Mouse (Mus musculus): ENCODE measurements around the gene Palm2.
"Not testable (repeated sequence)": the region's sequence is repeated elsewhere in the genome, so short reads cannot be mapped to it uniquely, and the experiment has no call there.

The Palm2 gene

GRCm38 (mm10) chr4:57433941-57434704, at the start of gene Palm2:
Gene Palm2, plus strand, starts transcription at chr4:57434247.
- DNase-seq: peak; percentile 75

- peak; percentile 55 for DNase-seq
These were observed 49.7 kb upstream of the Palm2 start for GRCm38 (mm10) chr4:57384355-57384754.

- no peak for DNase-seq
These were observed 42.9 kb upstream of the Palm2 start for GRCm38 (mm10) chr4:57391103-57391502.

- no peak for DNase-seq
These were observed 37.6 kb upstream of the Palm2 start for GRCm38 (mm10) chr4:57396414-57396813.

GRCm38 (mm10) chr4:57412385-57412784, 21.7 kb upstream of the Palm2 start:
- DNase-seq: not testable (repeated sequence)

- DNase-seq: no peak
These were observed 21.0 kb upstream of the Palm2 start for GRCm38 (mm10) chr4:57413016-57413415.

GRCm38 (mm10) chr4:57413670-57414069, 20.4 kb upstream of the Palm2 start:
- not testable (repeated sequence) for DNase-seq

GRCm38 (mm10) chr4:57424011-57424410, 10.0 kb upstream of the Palm2 start:
- DNase-seq: no peak

- DNase-seq: no peak
These were observed 5.7 kb upstream of the Palm2 start for GRCm38 (mm10) chr4:57428317-57428716.

GRCm38 (mm10) chr4:57434705-57435360, 786 bp downstream of the Palm2 start:
- no peak for DNase-seq

GRCm38 (mm10) chr4:57436286-57436685, 2.2 kb downstream of the Palm2 start:
- no peak for DNase-seq

- no peak for DNase-seq
These were observed 12.0 kb downstream of the Palm2 start for GRCm38 (mm10) chr4:57446082-57446481.

GRCm38 (mm10) chr4:57446854-57447444, 12.9 kb downstream of the Palm2 start:
- no peak for DNase-seq

GRCm38 (mm10) chr4:57451896-57452295, 17.8 kb downstream of the Palm2 start:
- peak; percentile 68 for DNase-seq

GRCm38 (mm10) chr4:57452661-57453060, 18.6 kb downstream of the Palm2 start:
- no peak for DNase-seq

GRCm38 (mm10) chr4:57462378-57462777, 28.3 kb downstream of the Palm2 start:
- peak; percentile 59 for DNase-seq

- no peak for DNase-seq
These were observed 48.4 kb downstream of the Palm2 start for GRCm38 (mm10) chr4:57482435-57482834.

GRCm38 (mm10) chr4:57486392-57486791, 52.3 kb downstream of the Palm2 start:
- no peak for DNase-seq

- no peak for DNase-seq
These were observed 55.8 kb downstream of the Palm2 start for GRCm38 (mm10) chr4:57489887-57490286.

- DNase-seq: no peak
These were observed 70.7 kb downstream of the Palm2 start for GRCm38 (mm10) chr4:57504792-57505191.

- no peak for DNase-seq
These were observed 76.5 kb downstream of the Palm2 start for GRCm38 (mm10) chr4:57510576-57510975.

- DNase-seq: no peak
These were observed 77.7 kb downstream of the Palm2 start for GRCm38 (mm10) chr4:57511734-57512133.

- no peak for DNase-seq
These were observed 79.3 kb downstream of the Palm2 start for GRCm38 (mm10) chr4:57513241-57513933.
